Mouse (Mus musculus): ENCODE data around the gene Aldh3b2. TPM values are rescaled to one million over a fixed set of nuclear protein-coding genes. Genes with fewer than 3 reads are reported as not detected.
"Not testable (repeated sequence)": the region's sequence is repeated elsewhere in the genome, so short reads cannot be mapped to it uniquely, and the experiment has no call there.

Aldh3b2 gene
- polyA plus RNA-seq, 1 experiment = 6.9 TPM

- no peak overlapping the region for H3K27ac ChIP-seq (replicated peaks; ENCODE audit: low read depth, low read length)
- peaks cover 3% of the 10 kb centered on the region; the same call in 1 of the 2 replicates for H3K4me1 ChIP-seq (ENCODE audit: control insufficient read depth, insufficient read depth, insufficient read length, low read length)
- no peak overlapping the region for H3K4me3 ChIP-seq (ENCODE audit: insufficient read depth, low read depth, low read length)
These were observed 13.1 kb upstream of the Aldh3b2 start for GRCm38 (mm10) chr19:3959030-3959429.

DNA sequence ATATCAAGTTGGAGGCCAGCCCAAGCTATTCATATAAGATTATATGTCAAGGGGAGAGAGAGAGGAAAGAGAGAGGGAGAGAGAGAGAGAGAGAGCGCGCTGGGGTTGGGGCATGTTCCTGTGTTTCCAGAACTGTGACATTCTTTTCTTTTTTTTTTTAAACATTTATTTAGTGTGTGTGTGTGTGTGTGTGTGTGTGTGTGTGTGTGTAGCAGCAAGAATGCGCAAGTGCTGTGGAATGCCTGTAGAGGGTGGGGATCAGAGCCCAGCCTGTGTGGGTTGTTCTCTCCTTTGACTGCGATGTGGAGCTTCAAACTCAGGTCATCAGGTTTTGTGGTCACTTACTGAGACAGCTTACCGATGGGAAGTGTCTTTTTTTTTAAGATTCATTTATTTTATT, 11.9 kb upstream of the Aldh3b2 start:
- peaks cover 3% of the 10 kb centered on the region; the same call in 1 of the 2 replicates for H3K4me1 ChIP-seq (ENCODE audit: control insufficient read depth, insufficient read depth, insufficient read length, low read length)
- no peak overlapping the region for H3K27ac ChIP-seq (replicated peaks; ENCODE audit: low read depth, low read length)
- H3K4me3 ChIP-seq (ENCODE audit: insufficient read depth, low read depth, low read length) = no peak overlapping the region

GRCm38 (mm10) chr19:3961805-3962204, 10.3 kb upstream of the Aldh3b2 start:
- not testable (repeated sequence) for H3K4me3 ChIP-seq (ENCODE audit: insufficient read depth, low read depth, low read length)

DNA sequence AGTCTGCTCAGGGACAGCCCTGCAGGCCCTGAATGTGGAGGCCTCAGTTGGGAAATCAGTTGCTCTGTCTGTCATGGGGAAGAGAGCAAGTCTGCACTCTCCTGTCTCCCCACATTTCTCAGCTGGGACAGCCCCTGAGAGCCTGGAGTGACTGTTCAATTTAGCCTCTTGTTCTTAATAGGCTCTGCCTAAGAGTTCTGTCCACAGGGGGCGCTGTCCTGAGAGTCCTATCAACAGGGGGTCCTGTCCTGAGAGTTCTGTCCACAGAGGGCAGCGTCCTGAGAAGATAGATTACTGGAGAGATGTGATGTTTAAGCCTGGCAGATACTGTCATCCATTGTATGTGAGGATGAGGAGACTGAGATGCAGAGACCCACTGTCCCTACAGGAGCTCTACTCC, 9.7 kb upstream of the Aldh3b2 start:
- Histone ChIP-seq H3K4me1 (ENCODE audit: control insufficient read depth, insufficient read depth, insufficient read length, low read length) (peaks cover 3% of the 10 kb centered on the region; the same call in 1 of the 2 replicates), H3K27ac (replicated peaks; ENCODE audit: low read depth, low read length) (no peak overlapping the region), H3K4me3 (ENCODE audit: insufficient read depth, low read depth, low read length) (no peak overlapping the region)

More at GRCm38 (mm10) chr19:3961805-3962204, 10.3 kb upstream of the Aldh3b2 start:
- not testable (repeated sequence) for H3K27ac ChIP-seq (replicated peaks; ENCODE audit: low read depth, low read length); H3K4me1 ChIP-seq (ENCODE audit: control insufficient read depth, insufficient read depth, insufficient read length, low read length)

DNA sequence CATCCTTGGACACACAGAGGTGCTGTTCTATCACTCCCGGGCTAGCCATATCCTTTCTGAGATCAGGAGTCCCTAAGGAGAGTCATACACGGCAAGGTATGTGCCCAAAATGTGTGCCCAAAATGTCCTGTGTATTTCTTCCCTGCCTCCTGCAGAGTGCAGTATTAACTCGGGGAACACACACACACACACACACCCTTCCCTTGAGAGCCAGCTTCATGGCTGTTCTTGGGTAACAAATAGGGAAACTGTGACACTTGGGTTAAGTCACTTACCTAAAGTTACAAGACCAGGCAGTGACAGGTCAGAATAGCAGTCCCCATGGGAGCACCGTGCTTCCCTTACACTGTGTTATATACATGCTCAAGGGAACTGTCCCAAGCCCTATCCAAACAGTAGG, 8.1 kb upstream of the Aldh3b2 start:
- Histone ChIP-seq H3K4me3 (ENCODE audit: insufficient read depth, low read depth, low read length) (no peak overlapping the region), H3K4me1 (ENCODE audit: control insufficient read depth, insufficient read depth, insufficient read length, low read length) (no peaks in the 10 kb centered on the region), H3K27ac (replicated peaks; ENCODE audit: low read depth, low read length) (no peak overlapping the region)

DNA sequence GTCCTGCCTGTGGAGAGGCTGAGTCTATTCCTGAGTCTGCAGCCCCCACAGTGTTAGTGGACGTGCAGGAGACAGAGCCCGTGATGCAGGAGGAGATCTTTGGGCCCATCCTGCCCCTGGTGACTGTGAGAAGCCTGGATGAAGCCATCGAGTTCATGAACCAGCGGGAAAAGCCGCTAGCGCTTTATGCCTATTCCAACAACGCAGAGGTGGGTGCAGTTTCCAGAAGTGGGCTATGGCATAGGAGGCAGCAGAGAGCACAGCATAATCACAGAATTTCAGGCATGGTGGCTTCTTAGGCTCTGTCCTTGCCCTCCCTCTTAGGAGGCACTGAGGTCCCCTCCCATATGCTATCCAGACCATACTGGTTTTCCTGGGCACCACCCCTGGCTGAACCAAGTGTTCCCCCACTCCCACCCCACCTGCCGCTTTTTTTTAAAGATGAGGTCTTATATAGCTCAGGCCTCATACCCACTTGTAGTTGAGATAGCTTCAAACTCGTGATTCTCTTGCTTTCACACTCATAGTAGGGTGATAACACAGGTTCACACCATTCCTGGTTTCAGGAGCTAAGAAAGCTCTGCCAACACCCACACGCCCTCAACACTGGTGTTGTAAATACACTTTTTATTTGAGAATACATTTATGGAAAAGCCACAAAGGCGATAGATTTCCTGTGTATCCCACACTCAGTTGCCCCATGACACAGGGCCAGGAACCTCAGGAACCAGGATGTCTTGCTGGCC, 5.6 kb upstream of the Aldh3b2 start:
- no peak overlapping the region for H3K4me3 ChIP-seq (ENCODE audit: insufficient read depth, low read depth, low read length)
- H3K27ac ChIP-seq (replicated peaks; ENCODE audit: low read depth, low read length) = no peak overlapping the region
- H3K4me1 ChIP-seq (ENCODE audit: control insufficient read depth, insufficient read depth, insufficient read length, low read length) = no peaks in the 10 kb centered on the region

DNA sequence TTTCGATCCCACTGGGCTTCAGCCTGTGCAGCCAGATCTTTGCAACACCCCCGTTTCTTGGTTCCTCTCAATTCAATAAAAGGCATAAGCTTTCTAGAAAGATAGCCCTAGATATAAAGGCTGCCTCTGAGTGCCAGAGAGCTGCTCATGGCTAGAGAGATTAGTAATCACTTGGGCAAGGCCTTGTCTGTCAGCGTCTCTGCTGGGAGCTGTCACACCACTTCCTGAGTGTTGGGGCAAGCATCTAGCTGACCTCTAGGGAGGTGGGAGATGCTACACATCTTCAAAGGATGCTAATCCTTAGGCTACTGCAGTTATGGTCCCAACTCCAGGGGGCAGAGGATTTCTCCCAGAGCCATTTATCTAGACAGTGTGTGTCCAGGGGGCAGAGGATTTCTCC, 4.9 kb upstream of the Aldh3b2 start:
- Histone ChIP-seq H3K4me1 (ENCODE audit: control insufficient read depth, insufficient read depth, insufficient read length, low read length) (0 out of 2 replicates have a peak, but pooled peaks cover 2% of the 10 kb centered on the region), H3K27ac (replicated peaks; ENCODE audit: low read depth, low read length) (no peak overlapping the region), H3K4me3 (ENCODE audit: insufficient read depth, low read depth, low read length) (no peak overlapping the region)

- not testable (repeated sequence) for H3K4me3 ChIP-seq (ENCODE audit: insufficient read depth, low read depth, low read length); H3K4me1 ChIP-seq (ENCODE audit: control insufficient read depth, insufficient read depth, insufficient read length, low read length); H3K27ac ChIP-seq (replicated peaks; ENCODE audit: low read depth, low read length)
These were observed 2.5 kb downstream of the Aldh3b2 start for GRCm38 (mm10) chr19:3974608-3975007.

GRCm38 (mm10) chr19:3975866-3976265, 3.7 kb downstream of the Aldh3b2 start:
- Histone ChIP-seq H3K4me1 (ENCODE audit: control insufficient read depth, insufficient read depth, insufficient read length, low read length) (0 out of 2 replicates have a peak, but pooled peaks cover 2% of the 10 kb centered on the region), H3K27ac (replicated peaks; ENCODE audit: low read depth, low read length) (no peak overlapping the region), H3K4me3 (ENCODE audit: insufficient read depth, low read depth, low read length) (no peak overlapping the region)

DNA sequence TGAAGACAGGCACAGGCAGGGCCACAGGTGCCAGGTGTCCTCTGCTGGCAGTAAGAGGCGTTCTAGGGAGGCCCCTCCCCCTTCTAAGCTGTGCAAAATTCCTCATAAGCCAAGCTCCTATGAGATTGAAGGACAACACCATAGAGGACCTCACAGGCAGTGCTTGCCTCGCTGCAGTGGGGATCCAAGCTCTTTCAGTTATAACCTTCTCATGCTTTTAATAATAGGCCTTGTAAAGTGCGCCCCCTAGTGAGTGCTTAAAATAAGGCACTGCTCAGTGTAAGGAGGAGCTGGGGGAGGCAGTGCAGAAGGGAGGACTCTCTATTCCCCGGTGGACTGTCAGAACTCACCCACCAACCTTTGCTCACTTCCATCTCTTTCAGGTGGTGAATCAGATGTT, 8.2 kb downstream of the Aldh3b2 start:
- Histone ChIP-seq H3K4me3 (ENCODE audit: insufficient read depth, low read depth, low read length) (no peak overlapping the region), H3K27ac (replicated peaks; ENCODE audit: low read depth, low read length) (no peak overlapping the region), H3K4me1 (ENCODE audit: control insufficient read depth, insufficient read depth, insufficient read length, low read length) (peaks cover 4% of the 10 kb centered on the region; the same call in 1 of the 2 replicates)

- H3K4me3 ChIP-seq (ENCODE audit: insufficient read depth, low read depth, low read length) = no peak overlapping the region
- H3K27ac ChIP-seq (replicated peaks; ENCODE audit: low read depth, low read length) = no peak overlapping the region
- H3K4me1 ChIP-seq (ENCODE audit: control insufficient read depth, insufficient read depth, insufficient read length, low read length) = peaks cover 10% of the 10 kb centered on the region; the same call in 1 of the 2 replicates
These were observed 8.8 kb downstream of the Aldh3b2 start for GRCm38 (mm10) chr19:3980917-3981316.

- no peak overlapping the region for H3K27ac ChIP-seq (replicated peaks; ENCODE audit: low read depth, low read length)
- peaks cover 20% of the 10 kb centered on the region for H3K4me1 ChIP-seq (ENCODE audit: control insufficient read depth, insufficient read depth, insufficient read length, low read length)
- no peak overlapping the region for H3K4me3 ChIP-seq (ENCODE audit: insufficient read depth, low read depth, low read length)
These were observed 11.5 kb downstream of the Aldh3b2 start for GRCm38 (mm10) chr19:3983527-3984200.

DNA sequence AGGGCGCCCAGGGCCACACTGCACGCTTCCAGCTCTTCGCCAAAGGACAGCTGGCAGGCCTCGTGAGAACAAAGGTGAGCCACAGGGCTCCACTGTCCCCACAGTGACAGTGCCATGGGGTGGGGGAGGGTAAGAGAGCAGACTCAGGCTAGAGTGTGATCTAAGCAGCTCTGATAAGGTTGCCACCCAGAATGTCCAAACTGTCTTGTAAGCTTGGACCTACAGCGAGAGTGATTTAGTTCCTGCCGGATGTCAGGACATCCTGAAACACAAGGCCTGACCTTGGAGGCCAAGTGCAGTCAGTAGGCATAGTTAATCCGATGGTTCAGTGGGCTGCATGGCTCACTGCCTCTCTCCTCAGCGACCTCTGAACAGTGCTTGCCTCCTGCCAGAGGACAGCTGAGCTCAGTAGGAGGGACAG, 13.1 kb downstream of the Aldh3b2 start:
- H3K4me3 ChIP-seq (ENCODE audit: insufficient read depth, low read depth, low read length) = no peak overlapping the region
- peak overlapping the region; percentile 32 for H3K27ac ChIP-seq (replicated peaks; ENCODE audit: low read depth, low read length)
- H3K4me1 ChIP-seq (ENCODE audit: control insufficient read depth, insufficient read depth, insufficient read length, low read length) = peaks cover 20% of the 10 kb centered on the region

GRCm38 (mm10) chr19:3986334-3986733, 14.2 kb downstream of the Aldh3b2 start, which contains the start of gene Acy3:
TSS of gene Acy3 (plus strand) at chr19:3986570.
- Histone ChIP-seq H3K4me1 (ENCODE audit: control insufficient read depth, insufficient read depth, insufficient read length, low read length) (peaks cover 20% of the 10 kb centered on the region), H3K4me3 (ENCODE audit: insufficient read depth, low read depth, low read length) (peak within 1 kb of the TSS; percentile 45), H3K27ac (replicated peaks; ENCODE audit: low read depth, low read length) (peak within 1 kb of the TSS; percentile 83)

GRCm38 (mm10) chr19:3988066-3988465, 15.9 kb downstream of the Aldh3b2 start:
- Histone ChIP-seq H3K4me3 (ENCODE audit: insufficient read depth, low read depth, low read length) (no peak overlapping the region), H3K4me1 (ENCODE audit: control insufficient read depth, insufficient read depth, insufficient read length, low read length) (peaks cover 20% of the 10 kb centered on the region), H3K27ac (replicated peaks; ENCODE audit: low read depth, low read length) (no peak overlapping the region)
